Mouse (Mus musculus): ENCODE results near the gene Mcm3ap. TPM values are rescaled to one million over a fixed set of nuclear protein-coding genes. Genes with fewer than 3 reads are reported as not detected.

The Mcm3ap gene
- 80.0 and 81.8 TPM in 2 replicates for polyA plus RNA-seq (2016; fragmentation: Nextera tagmentation; extraction: Ambion mirVana)

- H3K27me3 ChIP-seq: no peaks in the 10 kb centered on the region
- peaks cover 31% of the 10 kb centered on the region for H3K36me3 ChIP-seq
- H3K9me3 ChIP-seq: no peaks in the 10 kb centered on the region
- 1% methylated on average over 55 of the region's 55 CpGs for WGBS
- peak within 1 kb of the TSS; percentile 89 for H3K27ac ChIP-seq
- peaks cover 3% of the 10 kb centered on the region for H3K4me1 ChIP-seq
- peak within 1 kb of the TSS; percentile 85 for H3K9ac ChIP-seq
- peak within 1 kb of the TSS; percentile 82 for H3K4me3 ChIP-seq
- peak; percentile 94 for ATAC-seq (ENCODE audit: insufficient number of reproducible peaks, insufficient read depth, low FRiP score, low TSS enrichment)
- peak within 1 kb of the TSS; percentile 58 for H3K4me2 ChIP-seq (replicated peaks)
Measured at GRCm38 (mm10) chr10:76468203-76469162, at the start of gene Mcm3ap, which contains the start of gene Ybey. Mcm3ap (plus strand) TSS chr10:76468927. Ybey (minus strand) TSS chr10:76469114.

DNA sequence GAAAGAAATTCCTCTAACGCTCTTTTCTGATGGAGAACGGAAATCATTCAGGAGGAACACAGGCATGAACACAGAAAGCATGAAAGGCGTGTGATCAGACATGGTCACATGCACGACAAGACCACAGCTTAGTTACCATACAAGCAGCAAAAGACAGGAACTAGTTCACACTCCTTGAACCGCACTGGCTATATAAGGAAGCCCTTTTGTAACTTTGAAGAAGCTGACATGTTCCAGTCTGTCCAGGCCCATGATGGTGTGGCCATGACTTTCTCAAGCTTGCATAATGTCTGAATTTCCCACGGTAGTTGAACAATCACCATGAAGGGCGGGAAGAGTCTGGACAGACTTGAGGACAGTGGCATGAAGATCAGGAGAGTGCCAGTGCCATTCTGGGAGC is 43.1 kb upstream of the Mcm3ap start:
- Histone ChIP-seq H3K9me3 (no peaks in the 10 kb centered on the region), H3K27me3 (no peaks in the 10 kb centered on the region), H3K4me1 (no peaks in the 10 kb centered on the region), H3K9ac (no peak overlapping the region), H3K36me3 (peaks cover 93% of the 10 kb centered on the region), H3K4me2 (replicated peaks) (no peak overlapping the region), H3K27ac (no peak overlapping the region), H3K4me3 (no peak overlapping the region)
- no peak for ATAC-seq (ENCODE audit: insufficient number of reproducible peaks, insufficient read depth, low FRiP score, low TSS enrichment)
- 95% methylated on average over 7 of the region's 7 CpGs for WGBS

DNA sequence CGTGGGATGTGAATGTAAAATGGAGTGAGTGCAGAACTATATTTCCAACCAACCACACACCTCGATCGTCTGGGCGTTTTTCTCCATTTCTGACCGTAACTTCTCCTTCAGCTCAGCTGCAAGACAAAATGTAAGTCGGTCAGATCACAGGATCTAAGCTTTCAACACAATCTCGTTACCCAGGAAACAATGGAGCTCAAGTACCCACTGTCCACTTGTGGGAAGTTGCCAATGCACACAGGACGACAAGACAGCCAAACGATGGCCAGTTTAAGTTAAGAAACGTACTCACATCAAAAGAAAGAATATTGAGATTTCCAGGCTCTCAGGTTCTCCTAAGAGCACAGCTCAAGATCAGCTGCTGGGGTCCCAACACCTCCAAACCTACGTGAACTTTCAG is 34.8 kb upstream of the Mcm3ap start:
- H3K27me3 ChIP-seq: no peaks in the 10 kb centered on the region
- H3K9me3 ChIP-seq: no peaks in the 10 kb centered on the region
- no peak overlapping the region for H3K27ac ChIP-seq
- no peak overlapping the region for H3K4me2 ChIP-seq (replicated peaks)
- H3K4me3 ChIP-seq: no peak overlapping the region
- ATAC-seq (ENCODE audit: insufficient number of reproducible peaks, insufficient read depth, low FRiP score, low TSS enrichment): no peak
- 89% methylated on average over 11 of the region's 11 CpGs for WGBS
- peaks cover 93% of the 10 kb centered on the region for H3K36me3 ChIP-seq
- H3K4me1 ChIP-seq: no peaks in the 10 kb centered on the region
- H3K9ac ChIP-seq: no peak overlapping the region

DNA sequence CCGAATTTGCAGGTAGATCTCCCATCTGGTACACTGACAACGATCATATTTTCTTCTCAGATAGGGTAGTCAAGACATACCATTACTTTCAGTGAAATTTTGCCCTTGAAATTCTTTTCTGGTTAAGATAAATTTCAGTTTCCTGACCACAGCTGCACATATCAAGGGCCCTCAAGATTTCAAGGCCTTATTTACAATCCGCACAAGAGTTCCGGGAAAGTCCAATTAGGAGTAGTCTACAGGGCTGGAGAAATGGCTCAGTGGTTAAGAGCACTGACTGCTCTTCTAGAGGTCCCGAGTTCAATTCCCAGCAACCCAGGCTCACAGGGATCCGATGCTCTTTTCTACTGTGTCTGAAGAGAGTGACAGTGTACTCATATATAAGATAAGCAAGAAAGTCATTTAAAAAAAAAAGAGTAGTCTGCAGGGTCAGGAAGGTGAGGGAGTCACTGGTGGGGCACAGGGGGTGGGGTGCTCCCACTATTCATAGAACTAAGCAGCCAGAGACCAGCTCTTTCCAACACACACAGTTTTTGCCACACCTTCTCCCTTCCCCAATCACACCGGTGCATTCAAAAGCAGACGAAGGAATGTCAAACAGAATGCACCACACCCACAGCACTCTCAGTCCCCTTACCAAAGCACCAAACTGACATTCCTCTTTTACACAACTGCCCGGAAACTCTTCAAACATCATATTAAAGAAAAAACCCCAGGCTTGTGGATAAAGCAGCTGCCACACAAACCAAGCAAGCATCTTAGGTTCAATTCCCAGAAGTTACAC is 29.4 kb upstream of the Mcm3ap start:
- Histone ChIP-seq H3K27me3 (no peaks in the 10 kb centered on the region), H3K9ac (no peak overlapping the region), H3K36me3 (peaks cover 50% of the 10 kb centered on the region), H3K9me3 (no peaks in the 10 kb centered on the region), H3K4me1 (peaks cover 14% of the 10 kb centered on the region), H3K4me3 (no peak overlapping the region), H3K27ac (no peak overlapping the region), H3K4me2 (replicated peaks) (no peak overlapping the region)
- 92% methylated on average over 9 of the region's 9 CpGs for WGBS
- no peak for ATAC-seq (ENCODE audit: insufficient number of reproducible peaks, insufficient read depth, low FRiP score, low TSS enrichment)

GRCm38 (mm10) chr10:76440281-76440680 is 28.4 kb upstream of the Mcm3ap start, which contains the start of gene AC141477.1:
AC141477.1 (minus strand) TSS chr10:76440444.
- Histone ChIP-seq H3K9me3 (no peaks in the 10 kb centered on the region), H3K27me3 (no peaks in the 10 kb centered on the region), H3K27ac (no peak within 1 kb of the TSS), H3K4me3 (no peak within 1 kb of the TSS), H3K9ac (no peak within 1 kb of the TSS), H3K36me3 (peaks cover 41% of the 10 kb centered on the region), H3K4me2 (replicated peaks) (peak within 1 kb of the TSS; percentile 71), H3K4me1 (peaks cover 14% of the 10 kb centered on the region)
- no peak for ATAC-seq (ENCODE audit: insufficient number of reproducible peaks, insufficient read depth, low FRiP score, low TSS enrichment)
- 93% methylated on average over 17 of the region's 17 CpGs for WGBS

DNA sequence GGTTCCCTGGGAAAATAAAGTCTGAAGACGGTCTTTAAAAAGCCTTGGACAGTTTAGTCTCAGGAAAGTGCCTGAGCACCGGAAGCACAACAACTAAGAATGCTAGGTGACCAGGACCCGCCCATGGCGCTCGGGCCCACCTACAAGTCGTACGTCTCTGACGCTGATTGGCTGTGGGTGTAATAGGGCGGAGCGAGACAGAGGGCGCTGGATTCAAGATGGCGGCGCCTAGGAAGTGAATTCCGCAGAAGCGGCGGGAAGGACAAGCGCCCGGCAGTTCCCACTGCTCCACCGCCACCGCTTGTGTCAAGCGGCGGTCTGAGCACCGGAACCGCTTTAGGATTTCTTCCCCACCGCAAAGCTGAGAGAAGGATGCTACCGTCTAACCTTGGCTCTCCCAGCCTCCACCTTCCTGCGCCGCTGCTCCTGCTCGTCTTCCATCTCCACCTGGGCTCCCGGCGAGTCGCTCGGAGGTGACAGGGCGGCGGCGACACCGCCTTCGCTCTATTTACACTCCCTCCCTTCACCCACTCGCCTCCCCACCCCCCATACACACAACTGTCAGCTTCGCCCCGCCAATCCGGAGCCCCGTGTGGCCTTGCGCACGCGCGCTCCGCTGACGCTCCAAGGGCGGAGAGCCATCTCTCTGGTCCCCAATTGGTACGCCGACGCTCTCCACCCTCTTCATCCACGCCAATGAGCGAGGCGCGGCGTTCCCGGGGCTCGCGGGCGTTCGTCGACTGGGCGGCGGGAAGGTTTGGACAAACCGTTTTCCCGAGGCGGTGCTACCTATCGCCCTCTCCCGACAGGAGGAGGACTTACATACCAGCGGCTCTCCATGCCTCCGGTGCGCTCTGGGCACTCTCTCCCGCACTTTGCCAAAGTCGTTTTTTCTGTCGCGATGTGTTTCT is 26.3 kb upstream of the Mcm3ap start, which contains the start of gene Pcnt:
Gene Pcnt, minus strand, starts transcription at position 609 of the 911 bp plus-strand sequence.
- Histone ChIP-seq H3K9me3 (no peaks in the 10 kb centered on the region), H3K27ac (peak within 1 kb of the TSS; percentile 95), H3K4me1 (peaks cover 14% of the 10 kb centered on the region), H3K4me3 (peak within 1 kb of the TSS; percentile 91), H3K4me2 (replicated peaks) (peak within 1 kb of the TSS; percentile 71), H3K9ac (peak within 1 kb of the TSS; percentile 81), H3K36me3 (peaks cover 20% of the 10 kb centered on the region), H3K27me3 (no peaks in the 10 kb centered on the region)
- peak; percentile 99 for ATAC-seq (ENCODE audit: insufficient number of reproducible peaks, insufficient read depth, low FRiP score, low TSS enrichment)
- under 1% methylated on average over 78 of the region's 78 CpGs for WGBS

DNA sequence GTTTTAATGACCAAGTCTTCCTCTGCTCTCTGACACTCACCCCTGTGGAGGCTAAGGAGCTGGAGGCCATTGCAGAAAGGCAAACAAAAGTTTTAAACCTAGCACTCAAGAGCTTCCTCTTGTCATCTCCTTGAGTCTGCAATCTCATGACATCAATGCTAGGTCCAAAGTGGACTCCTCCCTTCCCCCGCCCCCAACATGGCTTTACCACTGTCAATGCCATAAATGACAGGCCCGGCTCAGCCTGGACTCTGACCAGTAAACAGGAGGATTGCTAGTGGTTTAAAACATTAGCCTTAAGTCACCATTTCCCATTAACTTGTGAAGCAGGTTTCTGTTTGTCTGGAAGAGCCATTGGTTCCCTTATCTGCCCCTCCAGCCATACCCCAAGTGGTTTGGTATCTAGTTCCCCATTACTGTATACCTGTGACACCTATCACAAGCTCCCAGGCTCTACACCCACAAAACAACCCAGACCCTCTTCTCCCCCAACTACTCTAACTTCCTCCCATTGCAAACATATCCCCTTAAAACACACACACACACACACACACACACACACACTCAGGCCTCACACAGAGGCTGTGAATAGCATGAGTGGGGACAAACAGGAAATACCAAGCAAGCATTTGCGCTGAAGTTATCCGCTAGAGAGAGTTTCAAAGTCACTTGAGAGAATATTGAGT is 22.6 kb upstream of the Mcm3ap start:
- 78% methylated on average over 4 of the region's 4 CpGs for WGBS
- H3K27ac ChIP-seq: no peak overlapping the region

GRCm38 (mm10) chr10:76447406-76448229 is 21.1 kb upstream of the Mcm3ap start:
- Histone ChIP-seq H3K4me3 (no peak overlapping the region), H3K27me3 (no peaks in the 10 kb centered on the region), H3K4me2 (replicated peaks) (no peak overlapping the region), H3K27ac (no peak overlapping the region), H3K4me1 (peaks cover 7% of the 10 kb centered on the region; the same call in 1 of the 2 replicates), H3K9ac (no peak overlapping the region), H3K36me3 (no peaks in the 10 kb centered on the region), H3K9me3 (no peaks in the 10 kb centered on the region)
- 78% methylated on average over 15 of the region's 15 CpGs for WGBS
- no peak for ATAC-seq (ENCODE audit: insufficient number of reproducible peaks, insufficient read depth, low FRiP score, low TSS enrichment)

More for the DNA sequence above, 22.6 kb upstream of the Mcm3ap start:
- H3K36me3 ChIP-seq: no peaks in the 10 kb centered on the region
- no peaks in the 10 kb centered on the region for H3K9me3 ChIP-seq
- no peak overlapping the region for H3K4me2 ChIP-seq (replicated peaks)
- H3K9ac ChIP-seq: no peak overlapping the region
- H3K27me3 ChIP-seq: no peaks in the 10 kb centered on the region
- no peak for ATAC-seq (ENCODE audit: insufficient number of reproducible peaks, insufficient read depth, low FRiP score, low TSS enrichment)
- peaks cover 14% of the 10 kb centered on the region for H3K4me1 ChIP-seq
- H3K4me3 ChIP-seq: no peak overlapping the region

- H3K9ac ChIP-seq: no peak within 1 kb of the TSS
- H3K27ac ChIP-seq: no peak within 1 kb of the TSS
- H3K27me3 ChIP-seq: no peaks in the 10 kb centered on the region
- H3K36me3 ChIP-seq: no peaks in the 10 kb centered on the region
- H3K4me1 ChIP-seq: no peaks in the 10 kb centered on the region
- no peak within 1 kb of the TSS for H3K4me2 ChIP-seq (replicated peaks)
- no peaks in the 10 kb centered on the region for H3K9me3 ChIP-seq
- no peak for ATAC-seq (ENCODE audit: insufficient number of reproducible peaks, insufficient read depth, low FRiP score, low TSS enrichment)
- 53% methylated on average over 5 of the region's 5 CpGs for WGBS
- H3K4me3 ChIP-seq: no peak within 1 kb of the TSS
Measured at GRCm38 (mm10) chr10:76448851-76449250, 19.9 kb upstream of the Mcm3ap start, which contains the start of gene 2610028H24Rik. 2610028H24Rik (plus strand) TSS chr10:76449081.

GRCm38 (mm10) chr10:76455289-76455688 is 13.4 kb upstream of the Mcm3ap start:
- Histone ChIP-seq H3K9me3 (no peaks in the 10 kb centered on the region), H3K27ac (no peak overlapping the region), H3K4me2 (replicated peaks) (no peak overlapping the region), H3K27me3 (no peaks in the 10 kb centered on the region), H3K4me3 (no peak overlapping the region), H3K4me1 (no peaks in the 10 kb centered on the region), H3K36me3 (no peaks in the 10 kb centered on the region), H3K9ac (no peak overlapping the region)
- no peak for ATAC-seq (ENCODE audit: insufficient number of reproducible peaks, insufficient read depth, low FRiP score, low TSS enrichment)
- 60% methylated on average over 5 of the region's 5 CpGs for WGBS

All from embryonic facial prominence, embryonic 12.5 days (tissue).